Mouse (Mus musculus): ENCODE results near the gene Dynll1. TPM values are rescaled to one million over a fixed set of nuclear protein-coding genes. Genes with fewer than 3 reads are reported as not detected.

The Dynll1 gene
- polyA plus RNA-seq, 1 experiment from 2014 or later: 1,255 TPM

GRCm38 (mm10) chr5:115273549-115274135 is 27.2 kb downstream of the Dynll1 start:
- no peaks in the 10 kb centered on the region for H3K9me3 ChIP-seq
- H3K4me3 ChIP-seq: peak overlapping the region; percentile 83
- H3K27me3 ChIP-seq: no peaks in the 10 kb centered on the region
- H3K4me1 ChIP-seq (replicated peaks): peaks cover 35% of the 10 kb centered on the region
- H3K4me2 ChIP-seq: peak overlapping the region; percentile 66
- ATAC-seq (ENCODE audit: low FRiP score, low read depth): no peak
- H3K36me3 ChIP-seq: no peaks in the 10 kb centered on the region
- 75% methylated on average over 6 of the region's 6 CpGs for whole genome bisulfite sequencing
- peak overlapping the region; percentile 88 for H3K27ac ChIP-seq (replicated peaks)
- peak overlapping the region; percentile 95; the same call in 1 of the 2 replicates for H3K9ac ChIP-seq

GRCm38 (mm10) chr5:115272812-115273548 is 27.8 kb downstream of the Dynll1 start, which contains the start of gene Rnf10:
Gene Rnf10, minus strand, starts transcription at chr5:115272898.
- Histone ChIP-seq H3K36me3 (no peaks in the 10 kb centered on the region), H3K27ac (replicated peaks) (peak within 1 kb of the TSS; percentile 88), H3K9ac (peak within 1 kb of the TSS; percentile 95), H3K4me2 (peak within 1 kb of the TSS; percentile 66), H3K9me3 (no peaks in the 10 kb centered on the region), H3K4me3 (peak within 1 kb of the TSS; percentile 83), H3K4me1 (replicated peaks) (peaks cover 38% of the 10 kb centered on the region), H3K27me3 (no peaks in the 10 kb centered on the region)
- ATAC-seq (ENCODE audit: low FRiP score, low read depth): peak; percentile 91
- 13% methylated on average over 26 of the region's 26 CpGs for WGBS

- Histone ChIP-seq H3K36me3 (no peaks in the 10 kb centered on the region), H3K4me2 (peak overlapping the region; percentile 66), H3K27ac (replicated peaks) (peak overlapping the region; percentile 88), H3K9me3 (no peaks in the 10 kb centered on the region), H3K4me1 (replicated peaks) (peaks cover 42% of the 10 kb centered on the region), H3K27me3 (no peaks in the 10 kb centered on the region), H3K4me3 (peak overlapping the region; percentile 83), H3K9ac (peak overlapping the region; percentile 95)
- 0 out of 2 replicates have a peak, but pooled peaks have one; percentile 4 for ATAC-seq (ENCODE audit: low FRiP score, low read depth)
- under 1% methylated on average over 62 of the region's 77 CpGs for WGBS
Observed at GRCm38 (mm10) chr5:115271931-115272811, 28.6 kb downstream of the Dynll1 start.

GRCm38 (mm10) chr5:115269969-115270368 is 30.8 kb downstream of the Dynll1 start:
- ATAC-seq (ENCODE audit: low FRiP score, low read depth): no peak
- no peaks in the 10 kb centered on the region for H3K9me3 ChIP-seq
- no peaks in the 10 kb centered on the region for H3K27me3 ChIP-seq
- no peaks in the 10 kb centered on the region for H3K36me3 ChIP-seq
- peak overlapping the region; percentile 83; the same call in 1 of the 2 replicates for H3K4me3 ChIP-seq
- H3K27ac ChIP-seq (replicated peaks): no peak overlapping the region
- no peak overlapping the region for H3K9ac ChIP-seq
- peaks cover 51% of the 10 kb centered on the region for H3K4me1 ChIP-seq (replicated peaks)
- peak overlapping the region; percentile 66 for H3K4me2 ChIP-seq
- WGBS: 100% methylated on average over 1 of the region's 1 CpGs

GRCm38 (mm10) chr5:115268266-115268665 is 32.5 kb downstream of the Dynll1 start:
- Histone ChIP-seq H3K36me3 (no peaks in the 10 kb centered on the region), H3K4me3 (no peak overlapping the region), H3K4me1 (replicated peaks) (peaks cover 45% of the 10 kb centered on the region), H3K27ac (replicated peaks) (no peak overlapping the region), H3K9me3 (no peaks in the 10 kb centered on the region), H3K27me3 (no peaks in the 10 kb centered on the region), H3K4me2 (no peak overlapping the region), H3K9ac (no peak overlapping the region)
- 64% methylated on average over 3 of the region's 3 CpGs for WGBS
- no peak for ATAC-seq (ENCODE audit: low FRiP score, low read depth)

- Histone ChIP-seq H3K36me3 (no peaks in the 10 kb centered on the region), H3K27me3 (no peaks in the 10 kb centered on the region), H3K27ac (replicated peaks) (no peak overlapping the region), H3K4me2 (no peak overlapping the region), H3K9ac (no peak overlapping the region), H3K4me1 (replicated peaks) (peaks cover 42% of the 10 kb centered on the region), H3K9me3 (no peaks in the 10 kb centered on the region), H3K4me3 (no peak overlapping the region)
- 74% methylated on average over 3 of the region's 3 CpGs for WGBS
- no peak for ATAC-seq (ENCODE audit: low FRiP score, low read depth)
Observed at GRCm38 (mm10) chr5:115267469-115268045, 33.2 kb downstream of the Dynll1 start.

GRCm38 (mm10) chr5:115266787-115267468 is 33.9 kb downstream of the Dynll1 start:
- Histone ChIP-seq H3K4me2 (no peak overlapping the region), H3K36me3 (no peaks in the 10 kb centered on the region), H3K9me3 (no peaks in the 10 kb centered on the region), H3K4me1 (replicated peaks) (peaks cover 42% of the 10 kb centered on the region), H3K27me3 (no peaks in the 10 kb centered on the region), H3K9ac (no peak overlapping the region), H3K27ac (replicated peaks) (no peak overlapping the region), H3K4me3 (no peak overlapping the region)
- 87% methylated on average over 8 of the region's 8 CpGs for whole genome bisulfite sequencing
- no peak for ATAC-seq (ENCODE audit: low FRiP score, low read depth)

GRCm38 (mm10) chr5:115266340-115266739 is 34.5 kb downstream of the Dynll1 start:
- H3K9ac ChIP-seq: no peak overlapping the region
- no peaks in the 10 kb centered on the region for H3K27me3 ChIP-seq
- WGBS: 95% methylated on average over 5 of the region's 5 CpGs
- no peaks in the 10 kb centered on the region for H3K9me3 ChIP-seq
- H3K27ac ChIP-seq (replicated peaks): no peak overlapping the region
- no peak overlapping the region for H3K4me2 ChIP-seq
- no peak overlapping the region for H3K4me3 ChIP-seq
- no peaks in the 10 kb centered on the region for H3K36me3 ChIP-seq
- no peak for ATAC-seq (ENCODE audit: low FRiP score, low read depth)
- peaks cover 42% of the 10 kb centered on the region for H3K4me1 ChIP-seq (replicated peaks)

GRCm38 (mm10) chr5:115262502-115263291 is 38.1 kb downstream of the Dynll1 start:
- Histone ChIP-seq H3K9ac (no peak overlapping the region), H3K36me3 (peaks cover 22% of the 10 kb centered on the region), H3K4me3 (no peak overlapping the region), H3K9me3 (no peaks in the 10 kb centered on the region), H3K4me2 (no peak overlapping the region), H3K27ac (replicated peaks) (no peak overlapping the region), H3K4me1 (replicated peaks) (peaks cover 12% of the 10 kb centered on the region; the same call in 1 of the 2 replicates), H3K27me3 (no peaks in the 10 kb centered on the region)
- 85% methylated on average over 14 of the region's 14 CpGs for WGBS
- ATAC-seq (ENCODE audit: low FRiP score, low read depth): no peak

GRCm38 (mm10) chr5:115261880-115262279 is 38.9 kb downstream of the Dynll1 start:
- peaks cover 30% of the 10 kb centered on the region for H3K36me3 ChIP-seq
- H3K4me1 ChIP-seq (replicated peaks): peaks cover 8% of the 10 kb centered on the region; the same call in 1 of the 2 replicates
- no peak for ATAC-seq (ENCODE audit: low FRiP score, low read depth)
- no peaks in the 10 kb centered on the region for H3K27me3 ChIP-seq
- 94% methylated on average over 1 of the region's 1 CpGs for WGBS
- no peak overlapping the region for H3K4me2 ChIP-seq
- H3K9me3 ChIP-seq: no peaks in the 10 kb centered on the region
- H3K4me3 ChIP-seq: no peak overlapping the region
- no peak overlapping the region for H3K9ac ChIP-seq
- no peak overlapping the region for H3K27ac ChIP-seq (replicated peaks)

Data from hindbrain, embryonic 15.5 days (tissue).